Mouse (Mus musculus) gastrocnemius, adult 8-10 months (tissue): ENCODE data around the gene Gm3183. TPM values are rescaled to one million over a fixed set of nuclear protein-coding genes. Genes with fewer than 3 reads are reported as not detected.
"Not testable (repeated sequence)": the region's sequence is repeated elsewhere in the genome, so short reads cannot be mapped to it uniquely, and the experiment has no call there.

ENCODE experiments used
- DNase-seq, 2 experiments: peaks; one replicate each; pipeline ENCODE4 v3.0.0; 2022; ENCODE audit warnings: low spot score in 2 of 2
- total RNA-seq, 4 experiments: library from RNA; stranded (reverse); gene quantifications; 2 replicates each; pipeline ENCODE4 v1.2.4; 2022

The Gm3183 gene
- total RNA-seq = not detected

GRCm38 (mm10) chr5:94865136-94865535 lies at the start of gene Gm3183:
Gene Gm3183 (plus strand): TSS chr5:94865436.
- DNase-seq = not testable (repeated sequence)

Other genes starting within 250 kb of the Gm3183 start
- not detected for gene Gm3147, start 249.1 kb upstream of the Gm3183 start, total RNA-seq
- gene Gm6509, start 241.5 kb upstream of the Gm3183 start, total RNA-seq = not detected
- not detected for gene Gm6205, start 217.1 kb upstream of the Gm3183 start, total RNA-seq
- not detected for gene Gm6367, start 123.2 kb downstream of the Gm3183 start, total RNA-seq
- not detected for gene Gm7942, start 241.5 kb downstream of the Gm3183 start, total RNA-seq